Mouse (Mus musculus) ES-Bruce4 (cell line): ENCODE data around the gene Ddx42.

Source experiments
- CTCF ChIP-seq: IDR thresholded peaks from one replicate; pipeline ENCODE4 v1.8.1; 2011; ENCODE audit warnings: low read depth, low read length
- EP300 ChIP-seq: IDR thresholded peaks from 2 replicates; pipeline ENCODE4 v1.6.1; 2011; ENCODE audit warnings: low read depth, low read length; ENCODE audit not compliant: insufficient read depth
- POLR2A ChIP-seq: IDR thresholded peaks from one replicate; pipeline ENCODE4 v1.8.1; 2011; ENCODE audit warnings: low read length; ENCODE audit not compliant: insufficient read depth

- TF ChIP-seq CTCF (no peak), EP300 (no peak), POLR2A (no peak)
Measured at GRCm38 (mm10) chr11:106286206-106286605, 69.5 kb downstream of the Ddx42 start.
